Mouse (Mus musculus): ENCODE results near the gene Ddi1. TPM values are rescaled to one million over a fixed set of nuclear protein-coding genes. Genes with fewer than 3 reads are reported as not detected.
"Not testable (repeated sequence)": the region's sequence is repeated elsewhere in the genome, so short reads cannot be mapped to it uniquely, and the experiment has no call there.

The Ddi1 gene
- polyA plus RNA-seq, 1 experiment from 2014 or later: 0.07 TPM

DNA sequence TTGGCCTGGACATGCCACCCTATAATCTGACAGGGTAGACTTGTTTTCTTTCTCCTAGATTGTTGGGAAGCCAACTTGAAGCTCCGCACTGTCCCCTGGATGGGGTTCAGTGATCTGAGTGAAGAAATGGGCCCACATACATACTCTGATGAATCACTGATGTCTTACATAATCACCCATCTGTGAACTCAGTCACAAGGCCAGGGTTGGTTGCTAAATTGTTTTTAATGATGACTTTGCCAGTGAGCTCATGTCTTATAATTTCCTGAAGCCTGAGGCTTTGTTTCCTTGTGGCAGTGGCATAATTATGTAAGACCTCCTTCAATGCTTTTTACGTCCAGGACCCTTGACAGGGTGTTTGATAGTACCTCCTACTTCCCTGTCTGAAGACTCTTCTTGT is 4.8 kb downstream of the Ddi1 start:
- WGBS: 79% methylated on average over 2 of the region's 2 CpGs
- no peak overlapping the region for H3K4me2 ChIP-seq (ENCODE audit: low read depth, low read length)
- no peaks in the 10 kb centered on the region for H3K27me3 ChIP-seq (replicated peaks; ENCODE audit: control insufficient read depth, insufficient read depth, low read length)
- no peak overlapping the region for H3K9ac ChIP-seq (ENCODE audit: low read depth, low read length)
- no peaks in the 10 kb centered on the region for H3K9me3 ChIP-seq (ENCODE audit: control insufficient read depth, low read length)
- no peak overlapping the region for H3K27ac ChIP-seq (ENCODE audit: low read length)
- H3K36me3 ChIP-seq (ENCODE audit: control insufficient read depth, insufficient read depth, low read length): no peaks in the 10 kb centered on the region
- no peak for ATAC-seq
- H3K4me3 ChIP-seq (ENCODE audit: low read length): no peak overlapping the region
- H3K4me1 ChIP-seq (ENCODE audit: control insufficient read depth, insufficient read depth, low read length): no peaks in the 10 kb centered on the region; the same call in 1 of the 2 replicates

DNA sequence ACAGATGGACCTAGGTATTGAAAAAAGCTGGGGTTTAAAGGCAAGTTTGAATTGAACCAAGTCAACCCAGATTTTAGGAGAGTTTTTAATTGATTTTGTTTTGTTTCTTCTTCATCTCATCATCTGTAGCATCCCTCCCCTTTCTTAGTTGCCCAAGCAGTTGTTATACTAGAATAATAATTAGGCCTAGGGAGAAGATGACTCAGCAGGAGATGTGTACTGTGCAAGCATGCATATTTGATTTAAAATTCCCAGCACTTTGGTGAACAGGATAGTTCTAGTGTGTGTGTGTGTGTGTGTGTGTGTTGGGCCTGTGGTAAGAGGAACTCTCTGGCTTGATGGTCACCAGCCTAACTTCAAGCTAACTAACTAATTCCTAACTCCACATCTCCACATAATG is 12.6 kb downstream of the Ddi1 start:
- Histone ChIP-seq H3K27ac (ENCODE audit: low read length) (no peak overlapping the region), H3K4me1 (ENCODE audit: control insufficient read depth, insufficient read depth, low read length) (no peaks in the 10 kb centered on the region), H3K9me3 (ENCODE audit: control insufficient read depth, low read length) (no peaks in the 10 kb centered on the region), H3K4me2 (ENCODE audit: low read depth, low read length) (no peak overlapping the region), H3K36me3 (ENCODE audit: control insufficient read depth, insufficient read depth, low read length) (no peaks in the 10 kb centered on the region), H3K9ac (ENCODE audit: low read depth, low read length) (no peak overlapping the region), H3K27me3 (replicated peaks; ENCODE audit: control insufficient read depth, insufficient read depth, low read length) (no peaks in the 10 kb centered on the region), H3K4me3 (ENCODE audit: low read length) (no peak overlapping the region)
- ATAC-seq: no peak

DNA sequence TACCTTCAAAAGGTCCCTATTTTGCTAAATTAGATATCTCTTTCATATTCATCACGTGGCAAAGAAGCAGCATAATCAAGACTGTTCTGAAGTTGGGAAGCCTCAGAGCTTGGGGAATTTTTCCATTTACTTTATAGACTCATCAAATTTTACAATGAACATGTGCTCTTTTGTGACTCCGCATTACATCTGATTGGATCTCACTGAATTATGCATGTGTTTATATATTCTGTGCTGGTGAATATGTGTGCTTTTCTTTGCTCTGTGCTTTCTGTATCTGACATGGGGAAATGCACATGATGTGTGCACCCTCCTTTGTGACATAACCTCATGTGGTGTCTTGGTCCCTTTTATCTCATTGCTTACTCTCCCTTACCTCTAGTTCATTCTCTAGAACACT is 17.7 kb downstream of the Ddi1 start:
- H3K27me3 ChIP-seq (replicated peaks; ENCODE audit: control insufficient read depth, insufficient read depth, low read length): no peaks in the 10 kb centered on the region
- H3K36me3 ChIP-seq (ENCODE audit: control insufficient read depth, insufficient read depth, low read length): no peaks in the 10 kb centered on the region
- H3K9ac ChIP-seq (ENCODE audit: low read depth, low read length): no peak overlapping the region
- H3K4me2 ChIP-seq (ENCODE audit: low read depth, low read length): no peak overlapping the region
- 83% methylated on average over 2 of the region's 2 CpGs for WGBS
- ATAC-seq: no peak
- H3K4me1 ChIP-seq (ENCODE audit: control insufficient read depth, insufficient read depth, low read length): no peaks in the 10 kb centered on the region
- no peaks in the 10 kb centered on the region for H3K9me3 ChIP-seq (ENCODE audit: control insufficient read depth, low read length)
- H3K27ac ChIP-seq (ENCODE audit: low read length): no peak overlapping the region
- H3K4me3 ChIP-seq (ENCODE audit: low read length): no peak overlapping the region

DNA sequence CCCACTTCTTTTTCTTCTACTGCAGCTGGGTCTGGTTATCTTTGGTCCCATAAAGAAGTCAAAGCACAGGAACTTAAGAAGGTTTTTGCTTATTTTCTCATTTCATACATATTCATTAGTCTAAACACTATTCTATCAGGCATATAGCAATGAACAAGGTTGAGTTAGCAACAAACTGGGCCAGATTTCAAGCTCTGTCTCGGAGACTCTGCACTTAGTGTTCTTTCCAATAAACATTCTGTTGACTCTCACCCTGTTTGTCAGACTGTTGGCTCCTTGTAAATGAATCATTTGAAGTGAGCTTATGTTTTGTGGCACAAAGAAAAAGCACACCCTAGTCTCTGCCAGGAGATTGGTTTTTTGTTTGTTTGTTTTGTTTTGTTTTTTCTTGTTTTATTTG is 19.3 kb downstream of the Ddi1 start:
- 62% methylated on average over 1 of the region's 1 CpGs for WGBS
- ATAC-seq: peak; percentile 23; the same call in 1 of the 2 replicates
- no peak overlapping the region for H3K27ac ChIP-seq (ENCODE audit: low read length)

DNA sequence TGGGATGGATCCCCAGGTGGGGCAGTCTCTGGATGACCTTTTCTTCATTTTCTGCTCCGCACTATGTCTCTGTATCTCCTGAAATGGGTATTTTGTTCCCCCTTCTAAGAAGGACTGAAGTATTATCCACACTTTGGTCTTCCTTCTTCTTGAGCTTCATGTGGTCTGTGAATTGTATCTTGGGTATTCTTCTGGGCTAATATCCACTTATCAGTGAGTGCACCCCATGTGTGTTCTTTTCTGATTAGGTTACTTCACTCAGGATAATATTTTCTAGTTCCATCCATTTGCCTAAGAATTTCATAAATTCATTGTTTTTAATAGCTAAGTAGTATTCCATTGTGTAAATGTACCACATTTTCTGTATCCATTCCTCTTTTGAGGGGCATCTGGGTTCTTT is 33.7 kb downstream of the Ddi1 start:
- ATAC-seq; H3K27me3 ChIP-seq (replicated peaks; ENCODE audit: control insufficient read depth, insufficient read depth, low read length); H3K27ac ChIP-seq (ENCODE audit: low read length); H3K4me3 ChIP-seq (ENCODE audit: low read length); H3K4me1 ChIP-seq (ENCODE audit: control insufficient read depth, insufficient read depth, low read length); H3K9me3 ChIP-seq (ENCODE audit: control insufficient read depth, low read length); H3K9ac ChIP-seq (ENCODE audit: low read depth, low read length); H3K4me2 ChIP-seq (ENCODE audit: low read depth, low read length); H3K36me3 ChIP-seq (ENCODE audit: control insufficient read depth, insufficient read depth, low read length): not testable (repeated sequence)
- 90% methylated on average over 1 of the region's 1 CpGs for WGBS

More for the DNA sequence above, 19.3 kb downstream of the Ddi1 start:
- Histone ChIP-seq H3K27me3 (replicated peaks; ENCODE audit: control insufficient read depth, insufficient read depth, low read length) (no peaks in the 10 kb centered on the region), H3K4me3 (ENCODE audit: low read length) (no peak overlapping the region), H3K36me3 (ENCODE audit: control insufficient read depth, insufficient read depth, low read length) (no peaks in the 10 kb centered on the region), H3K9ac (ENCODE audit: low read depth, low read length) (no peak overlapping the region), H3K4me2 (ENCODE audit: low read depth, low read length) (no peak overlapping the region), H3K4me1 (ENCODE audit: control insufficient read depth, insufficient read depth, low read length) (no peaks in the 10 kb centered on the region), H3K9me3 (ENCODE audit: control insufficient read depth, low read length) (no peaks in the 10 kb centered on the region)

DNA sequence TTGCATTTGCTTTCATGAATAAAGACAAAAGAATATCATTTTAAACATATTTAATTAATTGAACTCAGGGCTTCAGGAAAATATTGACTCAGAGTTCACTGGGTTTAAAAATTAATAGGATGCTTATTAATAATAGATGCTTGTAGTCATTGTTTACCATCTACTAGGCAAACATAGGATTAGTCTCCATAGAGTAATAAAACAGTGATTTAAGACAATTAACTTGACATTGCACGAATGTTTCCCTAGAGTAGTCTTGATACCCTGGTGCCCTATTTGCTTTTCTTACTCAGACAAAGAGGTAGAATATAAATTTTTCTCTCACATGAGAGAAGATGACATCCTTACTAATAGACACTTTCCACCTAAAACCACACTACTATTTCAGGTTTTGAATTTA is 52.1 kb downstream of the Ddi1 start:
- H3K4me2 ChIP-seq (ENCODE audit: low read depth, low read length): no peak overlapping the region
- H3K4me1 ChIP-seq (ENCODE audit: control insufficient read depth, insufficient read depth, low read length): no peaks in the 10 kb centered on the region
- WGBS: 33% methylated on average over 1 of the region's 1 CpGs
- H3K9ac ChIP-seq (ENCODE audit: low read depth, low read length): no peak overlapping the region
- H3K4me3 ChIP-seq (ENCODE audit: low read length): no peak overlapping the region
- H3K27me3 ChIP-seq (replicated peaks; ENCODE audit: control insufficient read depth, insufficient read depth, low read length): no peaks in the 10 kb centered on the region
- no peaks in the 10 kb centered on the region for H3K36me3 ChIP-seq (ENCODE audit: control insufficient read depth, insufficient read depth, low read length)
- H3K27ac ChIP-seq (ENCODE audit: low read length): no peak overlapping the region
- ATAC-seq: no peak
- no peaks in the 10 kb centered on the region for H3K9me3 ChIP-seq (ENCODE audit: control insufficient read depth, low read length)

DNA sequence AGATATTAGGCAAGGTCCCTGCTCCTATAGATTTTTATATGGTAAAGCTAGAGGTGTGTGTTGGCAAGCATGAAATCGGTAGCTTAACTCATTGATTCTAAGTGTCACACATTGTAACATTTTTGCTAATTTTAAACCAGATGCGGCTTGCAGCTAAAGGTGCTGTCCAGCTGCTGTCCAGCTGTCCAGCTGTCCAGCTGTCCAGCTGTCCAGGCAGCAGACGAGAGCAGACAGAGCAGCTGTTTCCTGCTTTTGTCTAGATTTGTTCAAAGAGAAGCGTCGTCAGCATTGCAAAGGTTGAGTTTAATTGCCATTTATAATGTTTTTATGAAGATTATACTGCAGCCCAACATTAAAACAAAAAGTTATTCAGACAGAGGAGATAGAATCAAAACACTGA is 56.8 kb downstream of the Ddi1 start:
- Histone ChIP-seq H3K27me3 (replicated peaks; ENCODE audit: control insufficient read depth, insufficient read depth, low read length) (no peaks in the 10 kb centered on the region), H3K4me1 (ENCODE audit: control insufficient read depth, insufficient read depth, low read length) (no peaks in the 10 kb centered on the region), H3K36me3 (ENCODE audit: control insufficient read depth, insufficient read depth, low read length) (no peaks in the 10 kb centered on the region), H3K27ac (ENCODE audit: low read length) (no peak overlapping the region), H3K9me3 (ENCODE audit: control insufficient read depth, low read length) (no peaks in the 10 kb centered on the region), H3K4me3 (ENCODE audit: low read length) (no peak overlapping the region), H3K4me2 (ENCODE audit: low read depth, low read length) (no peak overlapping the region), H3K9ac (ENCODE audit: low read depth, low read length) (no peak overlapping the region)
- 59% methylated on average over 5 of the region's 5 CpGs for WGBS
- ATAC-seq: no peak

Other genes starting within 250 kb of the Ddi1 start
- gene Pdgfd, start 101.3 kb downstream of the Ddi1 start, polyA plus RNA-seq (2015; fragmentation: Nextera tagmentation; extraction: Ambion mirVana): 7.0 and 8.0 TPM in 2 replicates